Mouse (Mus musculus): ENCODE results near the gene Aldh2. TPM values are rescaled to one million over a fixed set of nuclear protein-coding genes. Genes with fewer than 3 reads are reported as not detected.

Aldh2 gene
- polyA plus RNA-seq, 1 experiment from 2014 or later, result 123 TPM

DNA sequence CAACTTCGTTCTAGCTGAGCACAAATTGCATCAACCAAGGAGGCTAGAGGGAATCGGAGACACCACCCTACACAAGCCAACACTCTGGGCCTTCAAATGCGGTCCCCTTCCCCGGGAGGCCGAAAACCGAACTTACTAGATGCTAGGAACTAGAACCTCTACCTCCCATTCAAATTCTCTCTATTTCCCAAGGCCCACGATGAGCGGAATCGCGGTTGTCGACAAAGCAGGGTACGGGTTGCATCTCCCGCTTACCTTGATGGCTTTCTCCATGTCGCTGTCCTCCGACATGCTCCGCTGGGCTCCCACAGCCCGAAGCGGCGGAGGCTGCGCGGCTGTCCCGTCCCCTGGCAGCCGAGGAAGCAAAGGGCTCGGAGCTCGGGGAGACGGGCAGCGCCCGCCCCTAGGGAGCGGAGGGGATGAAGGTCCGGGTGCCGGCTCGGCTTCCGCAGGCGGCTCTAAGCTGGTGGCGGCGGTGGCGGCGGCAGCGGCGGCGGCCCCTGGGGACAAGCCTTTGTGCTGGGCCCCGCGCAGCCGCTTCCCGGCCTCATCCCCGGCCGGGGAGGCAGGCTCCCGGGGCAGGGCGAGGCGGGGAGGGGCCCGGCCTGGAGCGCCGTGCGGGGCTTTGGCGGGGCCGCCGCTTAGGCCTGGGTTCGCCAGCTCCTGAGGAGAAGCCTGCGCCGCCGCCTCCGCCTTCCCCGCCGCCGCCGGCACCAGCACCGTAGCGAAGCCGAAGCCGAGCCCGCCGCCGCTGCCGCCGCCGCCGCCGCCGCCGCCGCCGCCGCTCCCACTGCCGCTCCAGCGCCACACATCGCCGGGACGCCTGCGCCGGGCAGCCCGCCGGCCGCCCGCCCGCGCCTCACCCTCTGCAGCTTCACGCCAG lies 48.5 kb downstream of the Aldh2 start, which contains the start of the genes Adam1a and Gm42878:
Gene Adam1a (minus strand): TSS at position 573 of the 883 bp plus-strand sequence.
Gene Gm42878 (minus strand): TSS at position 573 of the 883 bp plus-strand sequence.
- TF ChIP-seq CTCF (IDR thresholded peaks at IDR 0.05; ENCODE audit: low read depth), result no peak
- H3K36me3 ChIP-seq (ENCODE audit: insufficient read depth), result no peaks in the 10 kb centered on the region
- peak; percentile 52 for ATAC-seq (ENCODE audit: insufficient read depth)
- H3K4me1 ChIP-seq (ENCODE audit: insufficient read depth), result peaks cover 8% of the 10 kb centered on the region; the same call in 1 of the 2 replicates
- peak within 1 kb of the TSS; percentile 82 for H3K4me2 ChIP-seq
- no peaks in the 10 kb centered on the region for H3K27me3 ChIP-seq (ENCODE audit: insufficient read depth, low read length)
- WGBS, result under 1% methylated on average over 73 of the region's 97 CpGs
- peak within 1 kb of the TSS; percentile 92 for H3K27ac ChIP-seq (ENCODE audit: low read depth)
- DNase-seq, result peak; percentile 42
- H3K9me3 ChIP-seq (ENCODE audit: low read depth, low read length), result no peaks in the 10 kb centered on the region
- peak within 1 kb of the TSS; percentile 99 for H3K4me3 ChIP-seq (ENCODE audit: low read depth, low read length)
- H3K9ac ChIP-seq, result peak within 1 kb of the TSS; percentile 97

DNA sequence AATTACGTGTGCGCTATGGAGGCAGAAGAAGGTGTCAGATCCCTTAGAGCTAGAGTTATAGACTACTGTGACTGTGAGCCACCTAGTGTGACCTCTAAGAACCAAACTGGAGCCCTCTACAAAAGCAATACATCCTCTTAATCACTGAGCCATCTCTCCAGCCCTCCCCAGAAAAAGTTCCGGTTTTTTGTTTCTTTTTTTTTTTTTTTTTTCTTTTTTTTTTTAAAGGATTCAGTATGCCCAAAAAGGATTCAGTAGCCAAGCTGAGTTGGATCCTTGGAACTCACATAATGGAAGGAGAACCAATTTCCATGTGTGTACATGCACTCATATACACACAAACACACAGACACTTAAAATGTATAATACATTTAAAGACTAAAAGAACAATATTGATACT lies 50.3 kb downstream of the Aldh2 start:
- H3K27me3 ChIP-seq (ENCODE audit: insufficient read depth, low read length), result no peaks in the 10 kb centered on the region

DNA sequence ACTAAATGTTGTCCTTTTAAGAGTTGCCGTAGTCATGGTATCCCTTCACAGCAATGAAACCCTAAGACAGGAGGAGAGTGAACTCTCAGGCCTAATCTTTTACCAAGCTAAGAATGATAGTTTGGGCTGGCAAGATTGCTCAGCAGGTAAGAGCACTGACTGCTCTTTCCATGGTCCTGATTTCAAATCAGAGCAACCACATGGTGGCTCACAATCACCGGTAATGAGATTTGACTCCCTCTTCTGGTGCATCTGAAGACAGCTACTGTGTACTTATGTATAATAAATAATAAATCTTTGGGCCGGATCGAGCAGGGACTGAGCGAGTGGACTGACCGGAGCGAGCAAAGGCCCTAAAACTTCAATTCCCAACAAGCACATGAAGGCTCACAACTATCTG lies 52.4 kb downstream of the Aldh2 start:
- H3K36me3 ChIP-seq (ENCODE audit: insufficient read depth), result peaks cover 24% of the 10 kb centered on the region
- no peaks in the 10 kb centered on the region for H3K9me3 ChIP-seq (ENCODE audit: low read depth, low read length)
- 0 out of 2 replicates have a peak, but pooled peaks have one; percentile 11 for TF ChIP-seq CTCF (IDR thresholded peaks at IDR 0.05; ENCODE audit: low read depth)

More for the DNA sequence above, 50.3 kb downstream of the Aldh2 start:
- Histone ChIP-seq H3K4me3 (ENCODE audit: low read depth, low read length) (no peak overlapping the region), H3K4me2 (peak overlapping the region; percentile 16; the same call in 1 of the 2 replicates), H3K9ac (no peak overlapping the region), H3K9me3 (ENCODE audit: low read depth, low read length) (no peaks in the 10 kb centered on the region), H3K4me1 (ENCODE audit: insufficient read depth) (peaks cover 8% of the 10 kb centered on the region; the same call in 1 of the 2 replicates), H3K36me3 (ENCODE audit: insufficient read depth) (peaks cover 5% of the 10 kb centered on the region; the same call in 1 of the 2 replicates), H3K27ac (ENCODE audit: low read depth) (no peak overlapping the region)
- 79% methylated on average over 3 of the region's 3 CpGs for WGBS
- no peak for ATAC-seq (ENCODE audit: insufficient read depth)
- TF ChIP-seq CTCF (IDR thresholded peaks at IDR 0.05; ENCODE audit: low read depth), result no peak
- DNase-seq, result no peak

GRCm38 (mm10) chr5:121540066-121540465 lies 53.6 kb downstream of the Aldh2 start:
- 87% methylated on average over 5 of the region's 5 CpGs for WGBS
- Histone ChIP-seq H3K27me3 (ENCODE audit: insufficient read depth, low read length) (no peaks in the 10 kb centered on the region), H3K4me3 (ENCODE audit: low read depth, low read length) (no peak overlapping the region), H3K9ac (no peak overlapping the region), H3K4me2 (no peak overlapping the region), H3K4me1 (ENCODE audit: insufficient read depth) (peaks cover 3% of the 10 kb centered on the region; the same call in 1 of the 2 replicates), H3K36me3 (ENCODE audit: insufficient read depth) (peaks cover 35% of the 10 kb centered on the region), H3K27ac (ENCODE audit: low read depth) (no peak overlapping the region), H3K9me3 (ENCODE audit: low read depth, low read length) (no peaks in the 10 kb centered on the region)
- no peak for ATAC-seq (ENCODE audit: insufficient read depth)
- no peak for DNase-seq
- TF ChIP-seq CTCF (IDR thresholded peaks at IDR 0.05; ENCODE audit: low read depth), result no peak

More for the DNA sequence above, 52.4 kb downstream of the Aldh2 start:
- ATAC-seq (ENCODE audit: insufficient read depth), result no peak
- no peaks in the 10 kb centered on the region for H3K27me3 ChIP-seq (ENCODE audit: insufficient read depth, low read length)
- H3K9ac ChIP-seq, result no peak overlapping the region
- 80% methylated on average over 7 of the region's 7 CpGs for WGBS
- no peak overlapping the region for H3K27ac ChIP-seq (ENCODE audit: low read depth)
- no peak overlapping the region for H3K4me3 ChIP-seq (ENCODE audit: low read depth, low read length)
- peaks cover 4% of the 10 kb centered on the region; the same call in 1 of the 2 replicates for H3K4me1 ChIP-seq (ENCODE audit: insufficient read depth)
- DNase-seq, result no peak
- no peak overlapping the region for H3K4me2 ChIP-seq

GRCm38 (mm10) chr5:121537588-121537987 lies 56.0 kb downstream of the Aldh2 start:
- Histone ChIP-seq H3K4me2 (no peak overlapping the region), H3K27me3 (ENCODE audit: insufficient read depth, low read length) (no peaks in the 10 kb centered on the region), H3K36me3 (ENCODE audit: insufficient read depth) (peaks cover 57% of the 10 kb centered on the region), H3K27ac (ENCODE audit: low read depth) (no peak overlapping the region), H3K9ac (no peak overlapping the region), H3K4me3 (ENCODE audit: low read depth, low read length) (no peak overlapping the region), H3K4me1 (ENCODE audit: insufficient read depth) (no peaks in the 10 kb centered on the region), H3K9me3 (ENCODE audit: low read depth, low read length) (no peaks in the 10 kb centered on the region)
- ATAC-seq (ENCODE audit: insufficient read depth), result no peak
- no peak for DNase-seq
- no peak for TF ChIP-seq CTCF (IDR thresholded peaks at IDR 0.05; ENCODE audit: low read depth)
- WGBS, result 92% methylated on average over 2 of the region's 2 CpGs

GRCm38 (mm10) chr5:121536921-121537555 lies 56.6 kb downstream of the Aldh2 start:
- DNase-seq (no peak), ATAC-seq (ENCODE audit: insufficient read depth) (no peak)
- Histone ChIP-seq H3K4me2 (no peak overlapping the region), H3K4me1 (ENCODE audit: insufficient read depth) (no peaks in the 10 kb centered on the region), H3K9me3 (ENCODE audit: low read depth, low read length) (no peaks in the 10 kb centered on the region), H3K4me3 (ENCODE audit: low read depth, low read length) (no peak overlapping the region), H3K36me3 (ENCODE audit: insufficient read depth) (peaks cover 63% of the 10 kb centered on the region), H3K27ac (ENCODE audit: low read depth) (no peak overlapping the region), H3K27me3 (ENCODE audit: insufficient read depth, low read length) (no peaks in the 10 kb centered on the region), H3K9ac (no peak overlapping the region)
- TF ChIP-seq CTCF (IDR thresholded peaks at IDR 0.05; ENCODE audit: low read depth), result no peak
- 76% methylated on average over 7 of the region's 7 CpGs for WGBS

GRCm38 (mm10) chr5:121535116-121535515 lies 58.5 kb downstream of the Aldh2 start:
- H3K9ac ChIP-seq, result no peak overlapping the region
- no peaks in the 10 kb centered on the region for H3K4me1 ChIP-seq (ENCODE audit: insufficient read depth)
- no peak overlapping the region for H3K4me3 ChIP-seq (ENCODE audit: low read depth, low read length)
- H3K36me3 ChIP-seq (ENCODE audit: insufficient read depth), result peaks cover 79% of the 10 kb centered on the region
- no peak for DNase-seq
- no peak overlapping the region for H3K27ac ChIP-seq (ENCODE audit: low read depth)
- H3K9me3 ChIP-seq (ENCODE audit: low read depth, low read length), result no peaks in the 10 kb centered on the region
- TF ChIP-seq CTCF (IDR thresholded peaks at IDR 0.05; ENCODE audit: low read depth), result no peak
- H3K27me3 ChIP-seq (ENCODE audit: insufficient read depth, low read length), result no peaks in the 10 kb centered on the region
- H3K4me2 ChIP-seq, result no peak overlapping the region
- WGBS, result 88% methylated on average over 3 of the region's 3 CpGs
- no peak for ATAC-seq (ENCODE audit: insufficient read depth)
